Mouse (Mus musculus) MEL (cell line): ENCODE data around the gene Slc25a21. TPM values are rescaled to one million over a fixed set of nuclear protein-coding genes. Genes with fewer than 3 reads are reported as not detected.

Experiments
- DNase-seq: peaks from one replicate; pipeline ENCODE4 v3.0.0; 2011; ENCODE audit warnings: low read depth, low spot score
- H3K27ac ChIP-seq: 2 replicates; pipeline ENCODE4 v1.5.1; 2012; ENCODE audit warnings: low read depth, mild to moderate bottlenecking, control low read depth, low read length, moderate library complexity; ENCODE audit not compliant: control insufficient read depth
- H3K27me3 ChIP-seq, 2 experiments: fragments of 150-350 bp in 1 of 2; sonication (generic) in 1 of 2; 2 replicates each; pipeline ENCODE4 v1.6.1; 2012; ENCODE audit warnings: low read length in 2 of 2, mild to moderate bottlenecking in 2 of 2, improper control_type of control experiment in 1 of 2, moderate library complexity in 1 of 2; ENCODE audit not compliant: insufficient read depth in 2 of 2, control insufficient read depth in 1 of 2
- H3K36me3 ChIP-seq, 2 experiments: 2 replicates each; pipeline ENCODE4 v1.6.1; 2012 to 2014; ENCODE audit warnings: low read length in 2 of 2, improper control_type of control experiment in 1 of 2, inconsistent platforms in 1 of 2, mild to moderate bottlenecking in 1 of 2; ENCODE audit not compliant: insufficient read depth in 2 of 2, control insufficient read depth in 1 of 2
- H3K4me1 ChIP-seq, 2 experiments: fragments of 150-350 bp in 1 of 2; sonication (generic) in 1 of 2; 2 replicates each; pipeline ENCODE4 v1.6.1; 2012; ENCODE audit warnings: low read length in 2 of 2, improper control_type of control experiment in 1 of 2, mild to moderate bottlenecking in 1 of 2; ENCODE audit not compliant: insufficient read depth in 2 of 2, control insufficient read depth in 1 of 2
- H3K4me3 ChIP-seq, 2 experiments: fragments of 150-350 bp in 1 of 2; sonication (generic) in 1 of 2; 2 replicates each; pipeline ENCODE4 v1.5.1; 2012; ENCODE audit warnings: low read depth in 2 of 2, low read length in 2 of 2, mild to moderate bottlenecking in 2 of 2, moderate library complexity in 2 of 2, control low read depth in 1 of 2, improper control_type of control experiment in 1 of 2; ENCODE audit not compliant: control insufficient read depth in 1 of 2, insufficient read depth in 1 of 2
- H3K79me2 ChIP-seq: 2 replicates; pipeline ENCODE4 v1.6.1; 2012; ENCODE audit warnings: mild to moderate bottlenecking, low read length, moderate library complexity; ENCODE audit not compliant: control insufficient read depth, poor library complexity, insufficient read depth
- H3K9ac ChIP-seq: 2 replicates; pipeline ENCODE4 v1.6.1; 2012; ENCODE audit warnings: low read depth, mild to moderate bottlenecking, control low read depth, low read length, moderate library complexity; ENCODE audit not compliant: control insufficient read depth, poor library complexity, severe bottlenecking
- H3K9me3 ChIP-seq: fragments of 150-350 bp; sonication (generic); replicated peaks from 2 replicates; pipeline ENCODE4 v1.6.1; 2012; ENCODE audit warnings: mild to moderate bottlenecking, low read length, improper control_type of control experiment, moderate library complexity; ENCODE audit not compliant: insufficient read depth
- BHLHE40 ChIP-seq: IDR thresholded peaks from 2 replicates; pipeline ENCODE4 v1.6.1; 2012; ENCODE audit warnings: low read depth, mild to moderate bottlenecking, inconsistent platforms, low read length, improper control_type of control experiment, borderline replicate concordance
- CHD1 ChIP-seq: IDR thresholded peaks from 2 replicates; pipeline ENCODE4 v1.6.1; 2012; ENCODE audit warnings: low read depth, mild to moderate bottlenecking, inconsistent platforms, low read length, improper control_type of control experiment
- CHD2 ChIP-seq: IDR thresholded peaks from 2 replicates; pipeline ENCODE4 v1.6.1; 2011; ENCODE audit warnings: low read length, improper control_type of control experiment
- CTCF ChIP-seq, 3 experiments: IDR thresholded peaks in 2 of 3; conservative IDR thresholded peaks in 1 of 3; 2 replicates each; pipeline ENCODE4 v1.5.1; 2011 to 2012; ENCODE audit warnings: low read length in 3 of 3, low read depth in 2 of 3, mild to moderate bottlenecking in 2 of 3, improper control_type of control experiment in 1 of 3, inconsistent platforms in 1 of 3, mixed read lengths in 1 of 3, moderate library complexity in 1 of 3; ENCODE audit not compliant: control insufficient read depth in 1 of 3, insufficient read depth in 1 of 3, poor library complexity in 1 of 3, severe bottlenecking in 1 of 3
- ELF1 ChIP-seq: IDR thresholded peaks from 2 replicates; pipeline ENCODE4 v1.6.1; 2014; ENCODE audit warnings: low read depth, mild to moderate bottlenecking, inconsistent platforms, low read length, improper control_type of control experiment, moderate library complexity
- GABPA ChIP-seq: IDR thresholded peaks from 2 replicates; pipeline ENCODE4 v1.6.1; 2012; ENCODE audit warnings: low read depth, mild to moderate bottlenecking, inconsistent platforms, low read length, improper control_type of control experiment, moderate library complexity
- GATA1 ChIP-seq: IDR thresholded peaks from 2 replicates; pipeline ENCODE4 v1.6.1; 2011; ENCODE audit warnings: low read depth, low read length, improper control_type of control experiment
- KAT2A ChIP-seq: conservative IDR thresholded peaks from 2 replicates; pipeline ENCODE4 v1.6.1; 2012; ENCODE audit warnings: low read depth, low read length, improper control_type of control experiment, inconsistent platforms
- MAFK ChIP-seq: IDR thresholded peaks from 2 replicates; pipeline ENCODE4 v1.6.1; 2011; ENCODE audit warnings: low read depth, mild to moderate bottlenecking, low read length, improper control_type of control experiment, borderline replicate concordance
- MEF2A ChIP-seq: IDR thresholded peaks from 2 replicates; pipeline ENCODE4 v1.6.1; 2014; ENCODE audit warnings: low read depth, mild to moderate bottlenecking, inconsistent platforms, low read length, improper control_type of control experiment; ENCODE audit not compliant: poor library complexity, insufficient replicate concordance, severe bottlenecking; ENCODE audit errors: extremely low read depth
- MYB ChIP-seq: IDR thresholded peaks from 2 replicates; pipeline ENCODE4 v1.6.1; 2011; ENCODE audit warnings: mild to moderate bottlenecking, low read depth, low read length, improper control_type of control experiment
- NRF1 ChIP-seq: IDR thresholded peaks from 2 replicates; pipeline ENCODE4 v1.6.1; 2014; ENCODE audit warnings: low read depth, mild to moderate bottlenecking, inconsistent platforms, low read length, improper control_type of control experiment, moderate library complexity; ENCODE audit not compliant: poor library complexity, insufficient read depth, severe bottlenecking
- POLR2AphosphoS2 ChIP-seq: IDR thresholded peaks from 2 replicates; pipeline ENCODE4 v1.6.1; 2011; ENCODE audit warnings: low read length, improper control_type of control experiment
- POLR2AphosphoS5 ChIP-seq: IDR thresholded peaks from 2 replicates; pipeline ENCODE4 v1.6.1; 2012; ENCODE audit warnings: low read depth, borderline replicate concordance, mild to moderate bottlenecking, inconsistent platforms, low read length, moderate library complexity, mixed read lengths
- RCOR1 ChIP-seq: IDR thresholded peaks from 2 replicates; pipeline ENCODE4 v1.6.1; 2012; ENCODE audit warnings: low read depth, mild to moderate bottlenecking, inconsistent platforms, low read length, improper control_type of control experiment
- SIN3A ChIP-seq: IDR thresholded peaks from 2 replicates; pipeline ENCODE4 v1.6.1; 2012; ENCODE audit warnings: low read length, improper control_type of control experiment, inconsistent platforms
- SMC3 ChIP-seq: IDR thresholded peaks from 2 replicates; pipeline ENCODE4 v1.6.1; 2011; ENCODE audit warnings: low read depth, low read length, improper control_type of control experiment
- TCF12 ChIP-seq: IDR thresholded peaks from 2 replicates; pipeline ENCODE4 v1.6.1; 2014; ENCODE audit warnings: low read depth, mild to moderate bottlenecking, inconsistent platforms, low read length, improper control_type of control experiment, moderate library complexity
- UBTF ChIP-seq: IDR thresholded peaks from 2 replicates; pipeline ENCODE4 v1.6.1; 2012; ENCODE audit warnings: low read depth, mild to moderate bottlenecking, inconsistent platforms, low read length, improper control_type of control experiment, moderate library complexity, borderline replicate concordance; ENCODE audit not compliant: insufficient read depth
- ZC3H11A ChIP-seq: IDR thresholded peaks from 2 replicates; pipeline ENCODE4 v1.6.1; 2012; ENCODE audit warnings: low read depth, mild to moderate bottlenecking, inconsistent platforms, low read length, improper control_type of control experiment
- polyA plus RNA-seq, 2 experiments: library from polyadenylated mRNA; stranded (reverse) in 1 of 2; unstranded in 1 of 2; fragments of >175 nt in 1 of 2; fragments of >200 nt in 1 of 2; gene quantifications; 2 replicates each; pipeline versions ENCODE4 v1.2.1 to v1.2.4; 2012; ENCODE audit warnings: low replicate concordance in 2 of 2, low read depth in 1 of 2; ENCODE audit not compliant: insufficient read length in 2 of 2, insufficient read depth in 1 of 2, missing spikeins in 1 of 2
- total RNA-seq: library from RNA; depleted of rRNA; stranded (reverse); fragments of 300-350 nt; gene quantifications from 2 replicates; pipeline ENCODE4 v1.2.3, GENCODE M21; 2012

Slc25a21 gene
- total and polyA plus RNA-seq, 3 experiments = 14.7 to 18.3 TPM; not detected in 1

DNA sequence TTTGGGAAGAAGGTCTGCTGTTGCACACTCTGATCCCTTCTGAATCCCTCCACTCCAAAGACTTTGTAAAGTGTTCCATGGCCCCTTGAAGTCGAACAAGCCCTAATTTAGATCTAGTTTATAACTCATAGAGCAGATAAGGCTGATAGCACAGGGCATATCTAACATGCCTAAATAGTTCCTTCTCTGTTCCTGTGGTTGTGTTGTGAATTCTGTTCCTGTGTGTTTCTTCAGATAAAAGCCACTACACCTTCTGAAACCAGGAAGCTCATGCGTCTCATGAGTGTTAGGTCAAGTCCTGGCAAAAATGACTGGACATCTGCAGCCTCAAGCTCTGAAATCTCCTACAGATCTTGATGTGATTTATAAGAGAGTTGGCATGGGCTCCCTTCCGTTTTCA lies 326.7 kb downstream of the Slc25a21 start (continued):
- no peak for TF ChIP-seq NRF1
- TF ChIP-seq, all 39 proteins: peak for 8

DNA sequence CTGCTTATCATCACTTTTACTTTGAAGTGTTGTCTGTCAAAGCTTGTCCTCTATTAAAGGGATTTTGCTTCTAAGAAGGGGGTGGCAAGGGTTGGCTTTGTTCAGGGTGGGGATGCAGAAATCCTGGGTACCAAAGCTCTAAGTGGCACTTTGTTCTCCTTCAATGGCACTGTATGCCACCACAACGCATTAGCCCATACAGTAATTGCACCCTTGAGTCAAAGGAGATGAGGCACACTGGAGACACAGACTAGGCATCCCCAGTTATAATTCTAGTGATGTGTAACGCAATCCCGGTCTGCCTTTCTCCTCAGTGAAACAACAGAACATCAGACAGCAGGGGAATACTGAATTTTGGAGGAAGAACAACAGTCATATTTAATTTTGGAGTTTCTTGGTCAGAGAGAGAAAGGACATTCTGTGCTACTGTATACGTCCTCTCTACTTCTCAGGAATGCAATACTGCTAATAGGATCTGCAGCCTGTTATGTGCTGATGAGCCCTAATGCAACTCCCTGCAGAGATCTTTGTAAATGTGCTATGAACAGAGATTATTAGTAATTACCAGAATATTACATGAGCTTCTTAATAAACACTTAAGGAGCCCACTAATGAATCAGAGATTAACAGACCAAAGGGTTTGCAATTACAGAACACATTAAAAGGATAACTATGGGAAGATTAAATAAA lies 333.3 kb downstream of the Slc25a21 start:
- no peak overlapping the region for H3K4me3 ChIP-seq
- H3K9me3 ChIP-seq = no peaks in the 10 kb centered on the region
- no peak overlapping the region for H3K27ac ChIP-seq
- no peak overlapping the region for H3K9ac ChIP-seq
- no peaks in the 10 kb centered on the region for H3K27me3 ChIP-seq
- no peaks in the 10 kb centered on the region for H3K4me1 ChIP-seq
- no peak for TF ChIP-seq BHLHE40
- no peak for TF ChIP-seq POLR2AphosphoS2
- no peak for TF ChIP-seq UBTF
- TF ChIP-seq RCOR1 = no peak
- no peak for TF ChIP-seq MEF2A
- TF ChIP-seq SIN3A = no peak
- no peak for TF ChIP-seq GABPA
- TF ChIP-seq POLR2AphosphoS5 = no peak
- no peak for TF ChIP-seq GATA1
- TF ChIP-seq MYB = no peak
- no peak for TF ChIP-seq MAFK
- TF ChIP-seq CTCF (IDR thresholded peaks at IDR 0.05 in 2 of 3, conservative IDR thresholded peaks at IDR 0.05 in 1 of 3; ENCODE audit: control insufficient read depth in 1 of 3, insufficient read depth in 1 of 3, low read depth in 2 of 3, low read length in 3 of 3, poor library complexity in 1 of 3, severe bottlenecking in 1 of 3) = no peak
- TF ChIP-seq CHD2 = no peak
- TF ChIP-seq TCF12 = no peak
- no peak for TF ChIP-seq SMC3
- TF ChIP-seq KAT2A = no peak
- TF ChIP-seq ELF1 = no peak
- TF ChIP-seq ZC3H11A = no peak
- TF ChIP-seq CHD1 = no peak
- no peaks in the 10 kb centered on the region for H3K79me2 ChIP-seq
- peaks cover 0 to 2% of the 10 kb centered on the region in 2 experiments; a peak in 1 of 4 replicates for H3K36me3 ChIP-seq
- DNase-seq = no peak
